Mouse (Mus musculus) cerebellum, adult 11 months (tissue): Measurements from ENCODE around the gene Zar1l.
A peak's percentile ranks its signal among the peaks of the same experiment; 100 is the strongest.

Source experiments
- DNase-seq: peaks from one replicate; pipeline ENCODE4 v3.0.0; 2022

Gene Zar1l

GRCm38 (mm10) chr5:150478612-150479011 lies 39.4 kb downstream of the Zar1l start:
- no peak for DNase-seq

DNA sequence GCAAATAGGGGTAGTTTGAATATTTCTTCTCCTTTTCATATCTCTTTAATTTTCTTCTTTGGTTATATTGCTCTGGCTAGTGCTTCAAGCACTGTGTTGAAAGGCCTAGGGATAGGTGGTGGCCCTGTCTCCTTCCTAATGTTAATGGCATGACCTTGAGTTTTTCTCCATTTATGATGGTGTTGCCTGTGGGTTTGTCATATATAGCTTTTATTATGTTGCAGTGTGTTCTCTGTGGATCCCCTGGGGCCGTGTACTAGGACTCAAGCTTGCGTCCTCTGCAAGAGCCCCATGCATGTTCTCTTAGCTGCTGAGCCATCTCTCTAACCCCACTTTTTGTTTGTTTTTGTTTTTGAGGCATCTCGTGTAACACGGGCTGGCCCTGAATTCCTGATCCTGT lies 40.6 kb downstream of the Zar1l start:
- no peak for DNase-seq

DNA sequence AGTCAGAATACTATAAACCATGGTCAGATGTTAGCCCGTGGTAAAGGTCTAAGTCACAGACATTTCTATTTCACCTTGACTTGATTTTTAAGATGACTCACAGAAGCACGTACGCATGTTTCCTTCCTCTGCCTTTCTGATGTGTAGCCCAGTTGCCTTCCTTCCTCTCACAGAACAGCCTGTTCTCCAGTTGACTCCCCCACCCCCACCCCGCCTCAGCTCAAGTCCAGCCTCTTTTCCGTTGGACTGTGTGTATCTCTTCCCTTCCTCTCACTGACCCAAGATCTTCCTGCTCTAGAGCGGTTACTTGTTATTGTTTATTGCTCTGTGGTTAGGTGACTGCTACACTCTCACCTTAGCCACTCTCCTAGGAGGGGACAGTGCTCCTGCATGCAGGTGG lies 49.5 kb downstream of the Zar1l start:
- DNase-seq, result no peak

DNA sequence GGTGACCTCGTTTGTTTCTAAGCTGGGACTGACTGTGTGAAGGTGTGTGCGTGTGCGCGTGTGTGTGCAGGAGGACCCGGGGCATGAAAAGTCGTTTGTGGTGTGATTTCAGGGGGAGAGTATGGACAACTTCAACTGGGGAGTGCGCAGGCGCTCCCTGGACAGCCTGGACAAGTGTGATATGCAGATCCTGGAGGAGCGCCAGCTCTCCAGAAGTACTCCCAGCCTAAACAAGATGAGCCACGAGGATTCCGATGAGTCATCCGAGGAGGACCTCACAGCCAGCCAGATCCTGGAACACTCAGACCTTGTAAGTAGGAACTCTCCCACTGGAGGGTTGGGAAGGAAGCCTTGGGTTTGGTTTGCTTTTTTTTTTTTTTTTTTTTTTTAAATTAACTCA lies 51.8 kb downstream of the Zar1l start:
- peak; percentile 56 for DNase-seq

- DNase-seq, result no peak
Observed at GRCm38 (mm10) chr5:150465218-150465617, 52.7 kb downstream of the Zar1l start.

- no peak for DNase-seq
Observed at GRCm38 (mm10) chr5:150464721-150465120, 53.2 kb downstream of the Zar1l start.

- no peak for DNase-seq
Observed at GRCm38 (mm10) chr5:150459801-150460200, 58.2 kb downstream of the Zar1l start.

GRCm38 (mm10) chr5:150457904-150458739 lies 59.8 kb downstream of the Zar1l start:
- no peak for DNase-seq

DNA sequence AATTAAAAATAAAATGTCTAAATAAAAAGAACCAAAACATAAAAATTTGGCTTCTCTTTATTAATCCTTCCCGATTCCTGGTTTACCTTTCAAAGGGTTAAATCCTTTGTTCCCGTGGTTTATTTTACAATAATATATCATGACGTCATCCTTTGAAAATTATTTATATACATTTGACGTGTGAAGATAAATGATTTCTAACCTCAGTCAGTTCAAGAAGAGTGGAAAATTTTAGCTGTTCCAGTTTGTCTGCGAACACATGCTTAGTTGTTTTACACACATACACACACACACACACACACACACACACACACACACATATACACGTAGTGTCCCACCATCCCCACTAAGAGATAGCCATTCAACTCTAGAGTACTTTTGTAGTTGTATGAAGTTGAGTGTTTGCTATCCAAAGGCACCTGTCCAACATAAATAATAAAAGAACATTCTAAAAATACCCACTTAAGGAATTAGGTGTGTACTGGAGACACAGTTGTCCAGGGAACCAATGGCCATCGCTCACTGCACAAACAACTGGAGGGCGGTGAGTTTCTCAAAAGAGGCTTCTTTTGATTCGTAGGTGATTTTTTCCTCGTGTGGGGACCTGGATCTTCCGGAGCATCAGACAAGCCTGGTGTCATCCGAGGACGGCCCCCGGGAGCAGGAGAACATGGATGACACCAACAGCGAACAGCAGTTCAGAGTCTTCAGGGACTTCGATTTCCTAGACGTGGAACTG lies 60.6 kb downstream of the Zar1l start:
- DNase-seq, result no peak
